Mouse (Mus musculus) ZHBTc4 (cell line): Measurements from ENCODE around the gene Magi2.

Experiments
- DNase-seq: peaks from one replicate; pipeline ENCODE4 v3.0.0-alpha.2; 2011; ENCODE audit warnings: low read depth, low spot score

Magi2 gene

GRCm38 (mm10) chr5:19746865-19747514 lies 520.2 kb downstream of the Magi2 start:
- no peak for DNase-seq

GRCm38 (mm10) chr5:19747631-19748030 lies 520.8 kb downstream of the Magi2 start:
- no peak for DNase-seq

DNA sequence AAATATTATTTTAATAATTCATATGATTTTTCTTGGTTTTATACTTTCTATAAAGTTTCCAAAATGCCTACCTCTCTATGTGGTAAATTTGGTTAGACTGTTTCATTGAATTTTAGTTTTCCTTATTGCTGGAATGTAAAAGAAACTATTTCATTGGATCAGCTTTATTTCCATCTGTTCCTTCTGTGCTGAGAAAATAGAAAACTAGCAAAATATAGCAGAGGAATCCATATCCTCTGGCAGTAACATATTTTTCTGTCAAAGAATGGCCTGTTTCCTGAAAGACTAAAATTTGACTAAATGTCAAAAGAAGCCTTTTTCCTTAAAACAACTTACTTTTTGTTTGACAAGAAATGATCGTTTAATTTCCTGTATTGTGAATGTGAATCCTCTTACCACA lies 552.4 kb downstream of the Magi2 start:
- DNase-seq: no peak

DNA sequence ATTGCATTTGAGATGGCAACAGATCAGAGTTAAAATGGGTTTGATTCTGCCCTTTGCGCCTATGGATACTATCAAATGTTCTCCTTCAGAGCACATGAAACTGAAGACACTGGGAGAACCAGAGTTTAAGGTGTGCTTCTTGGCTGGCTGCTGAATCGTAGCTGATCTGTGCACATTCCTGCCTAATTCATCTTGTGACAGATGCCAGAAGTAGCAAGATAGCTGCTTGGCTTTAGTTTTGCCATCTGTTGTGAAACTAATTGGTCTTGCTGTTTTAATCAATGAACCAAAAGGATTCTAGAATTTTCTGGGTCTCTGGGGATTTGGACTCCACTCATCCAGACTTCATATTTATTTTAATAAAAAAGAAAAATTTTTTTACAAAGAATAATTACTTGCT lies 553.2 kb downstream of the Magi2 start:
- DNase-seq: no peak

- no peak for DNase-seq
Measured at GRCm38 (mm10) chr5:19785320-19785719, 558.5 kb downstream of the Magi2 start.

GRCm38 (mm10) chr5:19787522-19788144 lies 560.8 kb downstream of the Magi2 start:
- DNase-seq: peak; percentile 74

- DNase-seq: no peak
Measured at GRCm38 (mm10) chr5:19803052-19803769, 576.4 kb downstream of the Magi2 start.

DNA sequence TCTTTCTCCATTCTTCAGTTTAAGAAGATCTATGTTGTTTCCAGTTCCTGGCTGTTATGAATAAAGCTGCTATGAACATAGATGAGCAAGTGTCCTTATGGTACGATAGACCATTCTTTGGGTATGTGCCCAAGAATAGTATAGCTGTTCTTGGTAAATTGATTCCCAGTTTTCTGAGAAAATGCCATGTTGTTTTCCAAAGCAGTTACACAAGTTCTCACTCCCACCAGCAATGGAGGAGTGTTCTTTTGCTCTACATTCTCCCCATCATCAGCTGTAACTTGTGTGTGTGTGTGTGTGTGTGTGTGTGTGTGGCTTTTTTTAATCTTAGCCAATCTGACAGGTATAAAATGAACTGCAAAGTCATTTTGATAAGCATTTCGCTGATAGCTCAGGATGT lies 595.7 kb downstream of the Magi2 start:
- DNase-seq: no peak

DNA sequence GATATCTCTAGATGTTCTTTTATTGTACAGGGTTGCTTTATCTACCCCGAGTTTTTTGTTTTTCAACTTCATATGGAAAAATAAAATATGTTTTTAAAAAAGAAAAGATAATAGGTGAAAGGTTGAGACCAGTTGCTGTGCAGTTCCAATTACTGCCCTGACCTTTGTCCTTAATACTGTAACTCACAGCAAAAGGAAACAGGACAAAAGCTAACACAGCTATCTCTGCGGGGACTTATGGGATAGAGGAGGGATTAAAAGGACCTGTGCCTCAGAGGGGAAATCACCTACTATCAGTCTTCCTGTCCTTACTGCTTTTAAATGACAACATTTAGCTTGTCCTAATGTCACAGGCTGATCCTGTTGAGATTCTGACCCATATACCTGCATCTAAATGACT lies 599.1 kb downstream of the Magi2 start:
- no peak for DNase-seq

DNA sequence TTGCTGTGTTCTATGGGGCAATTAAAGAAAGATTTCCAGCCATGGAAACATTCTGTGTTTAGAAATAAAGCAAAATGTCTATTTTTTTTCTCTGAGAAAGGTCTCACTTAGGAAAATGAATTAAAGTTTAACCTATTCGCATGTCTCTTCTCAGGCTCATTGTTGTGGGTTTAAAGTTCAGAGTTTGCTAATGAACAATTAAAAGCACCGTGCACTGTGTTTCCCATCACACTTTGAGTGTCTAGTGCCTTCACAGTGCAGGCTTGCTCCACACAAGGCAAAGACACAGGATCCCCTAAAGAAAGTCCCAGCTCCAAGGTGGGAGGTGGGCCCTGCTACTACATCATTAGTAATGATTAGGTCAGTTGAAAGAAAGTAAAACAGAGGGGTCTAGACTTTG lies 602.5 kb downstream of the Magi2 start:
- DNase-seq: no peak

DNA sequence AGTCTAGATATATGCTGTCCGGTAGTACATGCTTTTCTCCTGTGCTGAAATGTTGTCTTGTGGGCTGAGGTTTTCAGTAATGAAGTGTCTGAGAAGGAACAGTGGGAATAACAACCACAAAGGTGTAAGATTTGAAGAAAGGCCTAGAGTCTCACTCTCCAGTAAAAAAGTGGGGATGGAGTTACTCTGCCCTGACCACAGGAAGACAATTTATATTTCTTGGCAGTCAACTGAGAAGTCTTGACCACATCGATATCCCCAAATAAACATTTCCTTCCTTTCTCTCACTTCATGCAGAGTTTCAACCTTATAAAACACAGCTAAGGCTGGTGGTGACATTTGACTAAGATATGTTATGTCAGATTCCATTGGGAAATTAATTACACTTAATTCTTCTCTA lies 636.0 kb downstream of the Magi2 start:
- DNase-seq: no peak

DNA sequence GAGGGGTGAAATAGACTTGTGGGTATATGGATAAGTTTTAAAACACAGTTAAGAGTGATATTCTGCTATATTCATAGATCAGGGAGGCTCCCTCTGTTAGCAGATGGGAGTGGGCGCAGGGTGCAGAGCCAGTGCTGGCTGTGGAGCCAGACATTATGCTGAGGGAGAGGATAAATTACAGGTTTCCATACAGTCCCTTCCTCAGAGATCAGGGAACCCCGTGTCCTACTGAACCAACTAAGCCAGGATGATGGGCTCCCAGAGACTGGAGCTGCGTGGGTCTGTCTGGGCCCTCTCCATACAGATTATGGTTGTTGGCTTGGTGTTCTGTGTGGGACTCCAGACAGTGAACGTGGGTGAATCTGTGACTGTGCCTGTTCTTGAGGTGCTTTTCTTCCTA lies 643.6 kb downstream of the Magi2 start:
- no peak for DNase-seq

DNA sequence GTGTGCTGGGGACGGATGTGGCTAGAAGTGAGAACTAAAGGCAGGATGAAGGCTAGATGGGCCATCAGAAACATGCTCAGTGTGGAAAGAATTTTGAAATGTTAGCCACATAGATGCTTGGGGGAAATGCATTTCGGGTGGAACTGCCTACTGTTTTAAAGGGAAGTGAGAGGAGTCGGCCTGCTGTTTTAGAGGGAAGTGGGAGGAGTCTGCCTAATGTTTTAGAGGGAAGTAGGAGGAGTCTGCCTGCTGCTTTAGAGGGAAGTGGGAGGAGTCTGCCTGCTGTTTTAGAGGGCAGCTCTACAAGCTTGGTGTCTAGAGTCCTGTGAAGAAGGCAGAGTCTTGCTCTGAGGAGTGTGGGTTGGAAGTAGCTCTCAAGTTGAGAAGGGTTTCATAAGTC lies 664.9 kb downstream of the Magi2 start:
- peak; percentile 21 for DNase-seq

- DNase-seq: no peak
Measured at GRCm38 (mm10) chr5:19895893-19896292, 669.1 kb downstream of the Magi2 start.

DNA sequence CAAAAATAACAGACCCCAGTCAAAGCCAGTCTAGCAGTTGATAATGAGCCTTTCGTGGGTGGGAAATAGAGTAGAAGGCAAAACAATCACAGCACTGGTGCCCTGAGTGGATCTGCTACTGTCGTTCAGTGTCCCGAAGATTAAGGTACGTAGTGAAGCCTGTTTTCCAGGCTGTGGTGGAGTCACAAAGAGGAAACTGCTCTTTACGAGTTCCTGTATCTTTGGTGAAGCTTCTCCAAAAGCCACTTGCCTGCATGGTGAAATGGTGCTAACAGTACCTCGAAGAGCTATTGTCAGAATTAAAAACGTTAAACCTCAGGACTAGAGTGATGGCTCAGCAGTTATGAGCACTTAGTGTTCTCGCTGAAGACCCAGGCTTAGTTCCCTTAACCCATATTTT lies 674.8 kb downstream of the Magi2 start:
- no peak for DNase-seq

DNA sequence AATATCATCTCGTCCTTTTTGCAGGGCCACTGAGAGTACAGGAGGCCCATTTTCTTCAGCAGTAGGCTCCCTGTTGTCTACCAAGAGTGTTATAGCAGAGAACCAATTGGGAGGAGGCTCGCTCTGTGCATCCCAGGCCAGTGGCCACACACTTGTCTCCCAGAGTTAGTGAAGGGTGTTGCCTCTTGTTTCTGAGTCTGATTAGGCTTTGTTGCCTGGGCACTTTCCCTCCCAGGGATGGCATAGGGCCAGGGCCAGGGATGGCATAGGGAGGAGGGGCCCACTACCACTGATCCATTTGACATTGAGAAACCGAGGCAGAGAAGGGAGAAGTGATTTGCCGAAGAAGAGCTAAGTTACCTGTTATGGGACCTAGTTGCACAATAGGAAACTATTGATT lies 679.8 kb downstream of the Magi2 start:
- no peak for DNase-seq

DNA sequence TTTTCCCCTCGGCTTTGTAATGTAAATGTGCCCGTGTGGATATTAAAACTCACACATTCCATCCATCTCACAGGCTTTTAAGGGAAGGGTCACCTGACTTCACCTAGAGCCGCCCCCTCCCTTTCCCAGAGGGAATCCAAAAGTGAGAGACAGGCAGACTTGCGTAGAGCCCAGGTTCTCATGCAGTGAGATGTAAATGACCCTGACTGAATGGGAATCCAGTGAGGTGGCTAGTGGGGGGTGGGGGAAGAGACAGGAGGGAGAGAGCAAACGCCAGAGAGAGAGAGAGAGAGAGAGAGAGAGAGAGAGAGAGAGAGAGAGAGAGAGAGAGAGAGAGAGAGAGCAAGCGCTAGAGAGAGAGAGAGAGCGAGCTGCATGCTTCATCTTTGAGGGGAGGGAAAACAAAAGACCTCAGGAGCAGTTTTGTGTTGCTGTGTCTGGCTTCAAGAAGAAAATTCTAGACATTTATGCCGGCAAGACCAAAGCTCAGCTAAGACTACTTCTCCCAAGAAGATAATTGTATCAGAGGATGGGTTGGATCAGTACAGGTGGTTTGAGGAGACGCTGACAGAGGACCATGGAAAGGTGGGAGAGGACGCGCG lies 680.6 kb downstream of the Magi2 start:
- DNase-seq: peak; percentile 61

- DNase-seq: no peak
Measured at GRCm38 (mm10) chr5:19907983-19908705, 681.3 kb downstream of the Magi2 start.

- DNase-seq: no peak
Measured at GRCm38 (mm10) chr5:19908706-19909060, 681.8 kb downstream of the Magi2 start.

GRCm38 (mm10) chr5:19909071-19909470 lies 682.2 kb downstream of the Magi2 start:
- DNase-seq: no peak

- DNase-seq: no peak
Measured at GRCm38 (mm10) chr5:19909664-19910063, 682.8 kb downstream of the Magi2 start.

DNA sequence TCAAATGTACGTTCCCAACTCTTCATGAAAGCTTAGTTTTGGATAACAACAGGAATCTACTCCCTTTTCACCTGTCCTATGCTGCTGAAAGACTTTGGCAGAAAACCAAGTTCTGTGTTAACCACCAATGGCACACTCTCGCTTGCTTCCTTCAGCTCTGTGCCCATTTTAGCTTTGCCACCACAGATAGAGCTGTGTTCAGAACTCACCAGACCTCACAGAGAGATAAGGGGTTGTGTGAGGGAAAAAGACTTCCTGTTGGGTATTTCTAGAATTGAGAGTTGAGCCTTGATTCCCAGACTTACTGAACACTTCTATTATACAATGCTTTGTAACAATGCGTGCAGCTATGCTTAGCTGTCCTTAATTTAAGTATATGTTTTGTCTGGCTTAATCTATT lies 705.3 kb downstream of the Magi2 start:
- no peak for DNase-seq
